ENCODE assay signal across 9 mouse cellular contexts in the genomic region with DNA sequence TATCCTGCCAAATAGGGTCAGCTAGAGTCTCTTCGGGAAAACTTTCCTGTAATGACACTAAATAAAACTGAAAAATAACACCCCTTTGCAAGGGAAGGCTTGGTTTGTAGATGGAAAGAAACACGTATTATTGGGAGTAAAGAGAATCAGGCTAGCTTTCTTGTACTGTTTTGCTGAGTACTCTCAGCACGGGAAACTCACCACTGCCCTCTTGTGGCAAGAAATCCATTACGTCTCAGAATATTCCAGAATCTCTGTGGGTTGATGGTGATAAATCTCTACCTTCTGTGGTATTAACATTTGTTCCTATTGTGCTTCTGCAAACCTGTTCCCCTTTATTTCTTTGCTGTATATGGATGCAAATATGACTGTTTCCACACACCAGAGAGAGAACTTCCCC.
DNase-seq lines count a peak whose midpoint lies in the region; ATAC-seq and TF ChIP-seq lines count a peak whose summit lies in the region.
"Had no signal": no experiment of that assay in that cellular context is flagged by ENCODE, and none has a peak within 500 bp of the region (broad histone marks: within the 10 kb centered on the region; RNA-seq: fewer than 3 reads in every experiment).

No protein-coding gene starts in this region.

- no peaks in the 10 kb centered on the region for H3K27me3 ChIP-seq in kidney, adult 2 months (replicated peaks; ENCODE audit: control insufficient read depth, insufficient read depth, low read length)
- H3K27me3 ChIP-seq in kidney, embryonic 15.5 days, result no peaks in the 10 kb centered on the region

- TF ChIP-seq POLR2A in kidney, adult 2 months (IDR thresholded peaks at IDR 0.05; ENCODE audit: low read depth, low read length), result no peak

- no peak overlapping the region for H3K4me3 ChIP-seq in kidney, adult 2 months (ENCODE audit: insufficient read depth, low read depth, low read length)
- no peak overlapping the region for H3K4me3 ChIP-seq in kidney, embryonic 15.5 days (replicated peaks)

- ATAC-seq in kidney, embryonic 15.5 days (replicated peaks; ENCODE audit: low FRiP score), result no peak
- peak; percentile 14 for ATAC-seq in granulocyte monocyte progenitor cell, adult 5-6 weeks (replicated peaks; ENCODE audit: poor library complexity, severe bottlenecking)
- no peak for ATAC-seq in inflammation-experienced regulatory T-cells, adult 6 months

- H3K4me1 ChIP-seq in kidney, adult 2 months (ENCODE audit: control insufficient read depth, insufficient read depth, low read length), result no peaks in the 10 kb centered on the region
- H3K4me1 ChIP-seq in kidney, embryonic 15.5 days, result no peaks in the 10 kb centered on the region

- no peaks in the 10 kb centered on the region for H3K9me3 ChIP-seq in kidney, embryonic 15.5 days (replicated peaks)

- peak; percentile 36 for DNase-seq in kidney, adult 2 months
- peak; percentile 86 for DNase-seq in NIH3T3 (ENCODE audit: low read depth)
- peak; percentile 42 to 61 for DNase-seq in cerebellum, adult 18-20 months
- DNase-seq in left cerebral cortex, adult 8-10 months (ENCODE audit: low spot score in 2 of 2), result peak; percentile 21 to 28
- peak; percentile 81 for DNase-seq in retina, embryonic 14.5 days (ENCODE audit: low spot score)

- no peak overlapping the region for H3K27ac ChIP-seq in kidney, adult 2 months (ENCODE audit: insufficient read depth, low read depth, low read length)
- H3K27ac ChIP-seq in kidney, embryonic 15.5 days, result no peak overlapping the region
- H3K27ac ChIP-seq: macrophage had no signal

- H3K4me2 ChIP-seq in kidney, embryonic 15.5 days, result no peak overlapping the region

- H3K36me3 ChIP-seq in kidney, adult 2 months (ENCODE audit: control insufficient read depth, insufficient read depth, low read length), result no peaks in the 10 kb centered on the region
- no peaks in the 10 kb centered on the region for H3K36me3 ChIP-seq in kidney, embryonic 15.5 days

- no peak overlapping the region for H3K9ac ChIP-seq in kidney, embryonic 15.5 days

- 24% methylated on average over 4 of the region's 4 CpGs for WGBS in kidney, adult 2 months
- WGBS in kidney, embryonic 15.5 days, result 30% methylated on average over 4 of the region's 4 CpGs

- TF ChIP-seq CTCF in kidney, adult 2 months (conservative IDR thresholded peaks at IDR 0.05; ENCODE audit: insufficient read depth, insufficient read length, low read depth, low read length), result 0 out of 2 replicates have a peak, but pooled peaks have one; percentile 18

Comparison
In these comparisons a context has a peak if more than half of its experiments do, and no peak if none do; other contexts are left out.
1. DNase-seq: peak in every context shown above with its lines; median percentile 86 in NIH3T3; 81 in retina, embryonic 14.5 days; 52 in cerebellum, adult 18-20 months; 36 in kidney, adult 2 months; 24 in left cerebral cortex, adult 8-10 months.